Mouse (Mus musculus) E14TG2a.4 (cell line): ENCODE data around the gene Bcas3.

Experiments
- H3K27me3 ChIP-seq: 2 replicates; pipeline ENCODE4 v1.6.1; 2014; ENCODE audit warnings: low read length, control low read depth; ENCODE audit not compliant: insufficient read depth
- H3K36me3 ChIP-seq: 2 replicates; pipeline ENCODE4 v1.6.1; 2014; ENCODE audit warnings: low read length, control low read depth; ENCODE audit not compliant: insufficient read depth
- H3K4me1 ChIP-seq: replicated peaks from 2 replicates; pipeline ENCODE4 v1.6.1; 2014; ENCODE audit warnings: low read depth, low read length, control low read depth
- H3K4me3 ChIP-seq: replicated peaks from 2 replicates; pipeline ENCODE4 v1.5.1; 2014; ENCODE audit warnings: mild to moderate bottlenecking, low read length
- H3K9me3 ChIP-seq: 2 replicates; pipeline ENCODE4 v1.6.1; 2014; ENCODE audit warnings: low read length, control low read depth
- CTCF ChIP-seq: conservative IDR thresholded peaks from 2 replicates; pipeline ENCODE4 v1.5.1; 2014; ENCODE audit warnings: low read length
- NANOG ChIP-seq: IDR thresholded peaks from 2 replicates; pipeline ENCODE4 v1.6.1; 2014; ENCODE audit warnings: borderline replicate concordance, low read length, mixed read lengths
- POU5F1 ChIP-seq: IDR thresholded peaks from 2 replicates; pipeline ENCODE4 v1.6.1; 2014; ENCODE audit warnings: low read length, borderline replicate concordance

Bcas3 gene

DNA sequence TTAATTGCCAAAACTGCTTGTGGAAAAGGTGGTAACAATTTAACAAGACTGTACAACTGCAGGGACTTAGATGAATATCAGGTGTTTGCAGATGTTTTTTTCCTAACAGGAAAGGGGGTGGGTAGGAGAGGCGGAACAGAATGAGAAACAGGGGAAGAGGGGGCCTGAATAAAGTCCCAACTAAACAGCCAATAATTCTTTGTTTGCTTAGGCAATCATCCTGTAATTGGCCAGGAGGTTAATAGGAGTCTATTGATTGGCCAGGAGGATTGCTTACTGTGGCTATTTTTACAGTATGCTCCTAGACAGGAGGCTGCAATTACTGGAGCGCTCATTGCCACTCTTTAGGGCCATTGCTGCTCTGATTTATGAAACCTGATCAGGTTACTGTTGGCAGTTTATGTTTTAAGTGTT lies 279.6 kb downstream of the Bcas3 start:
- H3K4me1 ChIP-seq: no peaks in the 10 kb centered on the region
- no peak overlapping the region for H3K4me3 ChIP-seq
- TF ChIP-seq NANOG: no peak
- no peak for TF ChIP-seq POU5F1
- TF ChIP-seq CTCF: no peak
- peaks cover 3% of the 10 kb centered on the region; the same call in 1 of the 2 replicates for H3K36me3 ChIP-seq
- H3K9me3 ChIP-seq: no peaks in the 10 kb centered on the region
- H3K27me3 ChIP-seq: no peaks in the 10 kb centered on the region

DNA sequence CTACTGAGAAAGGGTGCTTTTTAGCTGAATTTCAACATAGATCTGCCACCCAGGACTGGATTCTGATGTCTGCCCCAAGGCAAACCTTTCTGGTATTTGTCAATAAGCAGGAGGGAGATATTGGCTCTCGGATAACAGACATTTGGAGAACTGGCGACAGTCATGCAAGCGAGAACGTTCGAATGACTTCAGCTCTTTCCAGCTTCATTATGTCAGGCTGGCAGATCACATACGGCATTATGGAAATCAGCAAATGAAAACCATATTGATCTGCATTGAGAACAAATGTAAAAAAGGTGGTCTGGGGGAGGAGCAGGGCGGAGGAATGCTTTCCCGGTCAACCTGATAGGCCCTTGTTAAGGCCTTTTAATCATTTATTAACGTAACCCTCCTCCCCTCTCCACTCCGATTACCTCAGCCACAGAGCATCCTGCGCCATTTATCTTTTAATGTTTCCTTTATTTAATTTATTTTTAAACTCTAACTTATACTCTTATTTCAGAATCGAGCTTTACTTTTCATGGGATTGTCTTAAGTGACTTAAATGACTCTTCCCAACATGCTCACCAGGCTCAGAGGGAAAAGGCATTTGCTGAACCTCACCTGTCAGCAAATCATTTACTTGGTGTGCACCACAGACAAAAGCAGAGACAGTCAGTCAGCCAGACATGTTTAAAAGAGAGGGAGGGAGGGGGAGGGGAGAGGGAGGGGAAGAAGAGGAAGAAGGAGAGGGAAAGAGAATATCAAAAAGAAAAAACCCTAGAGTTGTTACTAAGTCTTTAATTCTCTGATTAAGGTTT lies 285.9 kb downstream of the Bcas3 start:
- no peak overlapping the region for H3K4me3 ChIP-seq
- H3K36me3 ChIP-seq: no peaks in the 10 kb centered on the region
- H3K27me3 ChIP-seq: no peaks in the 10 kb centered on the region
- no peaks in the 10 kb centered on the region for H3K4me1 ChIP-seq
- no peaks in the 10 kb centered on the region for H3K9me3 ChIP-seq
- TF ChIP-seq POU5F1: no peak
- TF ChIP-seq CTCF: no peak
- TF ChIP-seq NANOG: no peak

DNA sequence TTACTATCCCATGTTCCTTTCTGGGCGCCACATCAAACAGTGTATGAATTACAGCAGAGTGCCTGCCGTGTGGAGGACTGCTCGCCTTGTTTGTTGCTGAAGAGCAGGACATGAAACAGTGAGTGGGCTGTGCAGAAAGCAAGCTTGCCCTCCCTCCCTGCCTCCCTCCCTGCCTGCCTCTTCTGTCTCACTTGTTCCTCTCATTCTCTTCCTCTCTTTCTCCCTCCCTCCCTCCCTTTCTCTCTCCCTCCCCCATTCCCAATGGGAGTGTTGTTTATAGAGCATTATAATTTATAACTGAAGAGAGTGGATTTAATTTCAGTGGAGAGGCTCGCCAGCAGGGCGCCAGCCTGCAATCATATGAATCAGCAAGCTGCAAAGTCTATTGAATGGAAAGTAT lies 287.7 kb downstream of the Bcas3 start:
- no peaks in the 10 kb centered on the region for H3K36me3 ChIP-seq
- H3K9me3 ChIP-seq: peaks cover 8% of the 10 kb centered on the region; the same call in 1 of the 2 replicates
- no peak for TF ChIP-seq POU5F1
- TF ChIP-seq NANOG: no peak
- TF ChIP-seq CTCF: no peak
- no peak overlapping the region for H3K4me3 ChIP-seq
- H3K4me1 ChIP-seq: no peaks in the 10 kb centered on the region
- no peaks in the 10 kb centered on the region for H3K27me3 ChIP-seq

DNA sequence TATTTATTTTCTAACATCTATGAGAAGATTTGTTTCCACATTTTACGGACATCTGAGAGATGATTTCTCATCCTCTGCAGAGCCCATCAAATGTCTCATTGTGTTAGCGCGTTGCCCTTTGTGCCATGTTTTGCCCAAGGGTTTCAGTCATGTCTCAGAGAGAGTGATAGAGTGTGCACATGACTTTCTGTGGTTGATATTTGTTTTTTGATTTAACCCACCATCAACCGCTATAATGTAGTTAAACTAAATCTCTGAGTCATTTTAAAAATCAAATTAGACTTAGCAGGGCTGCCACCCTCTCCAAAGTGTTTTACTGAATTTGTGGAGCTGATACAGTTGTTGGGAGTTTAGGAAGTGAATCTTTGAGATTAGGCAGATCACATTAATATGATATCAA lies 288.5 kb downstream of the Bcas3 start:
- Histone ChIP-seq H3K4me1 (no peaks in the 10 kb centered on the region), H3K9me3 (peaks cover 8% of the 10 kb centered on the region; the same call in 1 of the 2 replicates), H3K36me3 (no peaks in the 10 kb centered on the region), H3K4me3 (no peak overlapping the region), H3K27me3 (no peaks in the 10 kb centered on the region)
- TF ChIP-seq POU5F1 (no peak), CTCF (no peak), NANOG (no peak)

DNA sequence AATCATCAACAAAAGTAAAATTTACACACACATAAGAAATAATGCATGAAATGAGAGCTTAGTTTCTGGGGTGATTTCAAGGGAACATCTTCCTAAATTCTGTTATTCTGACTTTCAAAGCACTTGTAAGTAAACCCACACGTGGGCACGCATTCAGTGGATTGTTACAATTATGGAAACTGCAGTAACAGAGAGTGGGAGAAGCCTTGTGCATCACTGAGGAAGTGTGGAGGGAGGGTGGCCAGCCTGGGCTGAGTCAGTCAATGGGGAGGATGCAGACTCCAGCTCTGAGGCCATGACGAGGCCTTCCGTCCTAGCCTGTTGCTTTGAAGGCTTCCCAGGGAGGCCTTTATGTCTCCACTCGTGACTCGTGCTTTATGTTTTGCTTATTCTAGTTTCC lies 289.6 kb downstream of the Bcas3 start:
- Histone ChIP-seq H3K27me3 (no peaks in the 10 kb centered on the region), H3K4me3 (no peak overlapping the region), H3K36me3 (no peaks in the 10 kb centered on the region), H3K4me1 (no peaks in the 10 kb centered on the region), H3K9me3 (peaks cover 8% of the 10 kb centered on the region; the same call in 1 of the 2 replicates)
- TF ChIP-seq NANOG: no peak
- TF ChIP-seq POU5F1: no peak
- no peak for TF ChIP-seq CTCF

DNA sequence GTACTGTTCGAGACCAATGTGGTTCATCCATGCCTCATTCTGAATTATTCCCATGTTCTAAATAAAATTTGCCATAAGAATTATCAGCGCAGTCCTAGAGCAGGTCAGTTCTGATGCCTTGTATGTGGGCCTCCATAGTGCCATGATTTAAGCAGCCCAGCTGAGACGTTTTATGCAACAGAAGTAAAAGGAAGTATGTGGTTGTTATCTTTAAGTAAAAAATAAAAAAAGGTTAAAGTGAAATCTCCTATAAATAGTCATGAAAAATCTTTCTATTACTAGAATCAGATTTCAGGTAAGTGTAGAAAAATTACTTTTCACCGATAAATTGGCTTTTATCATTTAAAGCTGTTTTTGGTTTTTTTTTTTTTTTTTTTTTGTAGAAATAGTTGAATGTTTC lies 290.1 kb downstream of the Bcas3 start:
- no peak overlapping the region for H3K4me3 ChIP-seq
- no peaks in the 10 kb centered on the region for H3K4me1 ChIP-seq
- H3K9me3 ChIP-seq: peaks cover 8% of the 10 kb centered on the region; the same call in 1 of the 2 replicates
- H3K27me3 ChIP-seq: no peaks in the 10 kb centered on the region
- TF ChIP-seq POU5F1: no peak
- no peak for TF ChIP-seq CTCF
- no peak for TF ChIP-seq NANOG
- H3K36me3 ChIP-seq: no peaks in the 10 kb centered on the region

DNA sequence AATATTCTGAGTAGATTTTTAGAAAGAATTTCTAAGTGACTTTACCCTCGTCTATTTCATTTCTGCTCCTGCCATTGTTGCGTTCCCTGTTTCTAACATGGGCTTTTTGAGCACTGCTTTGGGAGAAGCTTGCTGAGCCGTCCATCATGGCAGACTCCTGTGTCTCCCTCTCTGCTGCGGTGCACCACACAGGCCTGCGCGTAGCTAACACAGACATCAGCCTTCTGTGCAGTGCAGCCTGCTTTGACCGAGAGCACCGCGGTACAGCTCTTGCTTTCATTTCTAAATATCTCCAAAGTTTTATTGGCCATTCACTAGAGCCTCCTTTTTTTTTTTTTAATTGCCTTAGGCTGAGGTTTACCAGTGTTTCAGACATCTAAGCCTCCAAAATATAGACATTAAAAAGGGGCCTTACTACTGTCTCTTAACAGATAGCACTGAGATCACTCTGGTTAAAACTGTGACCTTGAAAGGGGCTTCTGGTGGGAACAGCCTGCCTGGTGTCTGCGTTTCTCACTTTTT lies 290.6 kb downstream of the Bcas3 start:
- H3K9me3 ChIP-seq: peaks cover 8% of the 10 kb centered on the region; the same call in 1 of the 2 replicates
- no peaks in the 10 kb centered on the region for H3K36me3 ChIP-seq
- H3K27me3 ChIP-seq: no peaks in the 10 kb centered on the region
- H3K4me1 ChIP-seq: no peaks in the 10 kb centered on the region
- H3K4me3 ChIP-seq: no peak overlapping the region
- TF ChIP-seq NANOG (no peak), CTCF (no peak), POU5F1 (no peak)

DNA sequence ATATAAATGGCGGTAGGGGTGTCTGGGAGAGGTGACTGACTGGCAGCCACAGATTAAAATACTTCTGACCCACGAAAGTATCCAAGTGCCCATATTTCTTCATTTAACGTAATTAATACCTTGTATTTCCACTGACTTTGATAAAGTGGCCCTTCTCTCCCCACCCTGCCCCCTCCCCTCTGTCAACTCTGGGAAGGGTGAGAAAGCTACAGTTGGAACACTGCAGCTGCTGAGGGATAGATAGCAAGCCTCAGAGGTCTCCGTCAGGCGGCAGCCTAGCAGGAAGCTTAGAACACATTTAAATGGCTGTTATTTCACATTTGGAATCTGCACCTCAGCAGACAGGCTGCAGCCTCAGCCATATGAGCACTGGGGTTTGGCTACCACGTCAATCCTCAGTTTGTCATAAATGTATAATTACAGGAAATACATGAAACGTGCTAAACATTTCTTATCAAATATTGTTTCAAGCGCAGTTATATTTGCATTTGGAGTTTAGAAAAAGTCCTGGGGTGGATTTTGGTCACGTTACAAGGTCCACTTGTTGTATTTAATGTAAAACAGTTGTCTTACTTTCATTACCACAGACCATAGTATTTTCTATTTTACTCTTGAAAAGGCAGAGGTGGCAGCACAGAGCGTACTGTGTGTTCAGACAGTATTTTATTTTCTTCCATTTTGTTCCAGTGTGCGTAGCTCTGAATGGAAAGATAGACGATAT lies 291.2 kb downstream of the Bcas3 start:
- Histone ChIP-seq H3K4me3 (no peak overlapping the region), H3K9me3 (peaks cover 8% of the 10 kb centered on the region; the same call in 1 of the 2 replicates), H3K27me3 (no peaks in the 10 kb centered on the region), H3K36me3 (no peaks in the 10 kb centered on the region), H3K4me1 (no peaks in the 10 kb centered on the region)
- TF ChIP-seq NANOG (no peak), CTCF (no peak), POU5F1 (no peak)
